Mouse (Mus musculus) ZHBTc4 (cell line): ENCODE measurements around the gene Kirrel3.

Source experiments
- DNase-seq: peaks from one replicate; pipeline ENCODE4 v3.0.0-alpha.2; 2011; ENCODE audit warnings: low read depth, low spot score

The Kirrel3 gene

GRCm38 (mm10) chr9:34593889-34594288 is 108.2 kb downstream of the Kirrel3 start:
- no peak for DNase-seq

- DNase-seq = no peak
Observed at GRCm38 (mm10) chr9:34600326-34600725, 114.6 kb downstream of the Kirrel3 start.

DNA sequence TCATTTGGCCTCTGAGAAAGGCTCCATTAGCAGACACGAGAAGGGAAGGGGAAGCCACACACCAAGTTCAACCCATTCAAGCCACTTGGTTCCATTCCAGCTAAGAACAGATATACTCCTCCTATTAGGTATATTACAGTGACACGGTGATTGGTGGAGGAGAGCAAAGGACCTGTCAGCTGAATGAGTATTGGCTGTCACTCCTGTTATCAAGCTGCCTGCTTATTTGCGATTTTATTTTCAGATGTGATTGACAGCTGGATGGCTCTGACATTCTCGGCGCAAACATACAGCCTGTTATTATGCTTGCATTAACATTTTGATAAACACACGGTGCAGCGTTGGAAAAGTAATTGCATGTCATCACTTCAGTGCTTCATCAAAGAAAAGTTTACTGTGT is 118.1 kb downstream of the Kirrel3 start:
- DNase-seq = no peak

- DNase-seq = no peak
Observed at GRCm38 (mm10) chr9:34604931-34605330, 119.2 kb downstream of the Kirrel3 start.

GRCm38 (mm10) chr9:34605486-34605885 is 119.8 kb downstream of the Kirrel3 start:
- DNase-seq = no peak

- DNase-seq = no peak
Observed at GRCm38 (mm10) chr9:34607976-34608375, 122.3 kb downstream of the Kirrel3 start.

DNA sequence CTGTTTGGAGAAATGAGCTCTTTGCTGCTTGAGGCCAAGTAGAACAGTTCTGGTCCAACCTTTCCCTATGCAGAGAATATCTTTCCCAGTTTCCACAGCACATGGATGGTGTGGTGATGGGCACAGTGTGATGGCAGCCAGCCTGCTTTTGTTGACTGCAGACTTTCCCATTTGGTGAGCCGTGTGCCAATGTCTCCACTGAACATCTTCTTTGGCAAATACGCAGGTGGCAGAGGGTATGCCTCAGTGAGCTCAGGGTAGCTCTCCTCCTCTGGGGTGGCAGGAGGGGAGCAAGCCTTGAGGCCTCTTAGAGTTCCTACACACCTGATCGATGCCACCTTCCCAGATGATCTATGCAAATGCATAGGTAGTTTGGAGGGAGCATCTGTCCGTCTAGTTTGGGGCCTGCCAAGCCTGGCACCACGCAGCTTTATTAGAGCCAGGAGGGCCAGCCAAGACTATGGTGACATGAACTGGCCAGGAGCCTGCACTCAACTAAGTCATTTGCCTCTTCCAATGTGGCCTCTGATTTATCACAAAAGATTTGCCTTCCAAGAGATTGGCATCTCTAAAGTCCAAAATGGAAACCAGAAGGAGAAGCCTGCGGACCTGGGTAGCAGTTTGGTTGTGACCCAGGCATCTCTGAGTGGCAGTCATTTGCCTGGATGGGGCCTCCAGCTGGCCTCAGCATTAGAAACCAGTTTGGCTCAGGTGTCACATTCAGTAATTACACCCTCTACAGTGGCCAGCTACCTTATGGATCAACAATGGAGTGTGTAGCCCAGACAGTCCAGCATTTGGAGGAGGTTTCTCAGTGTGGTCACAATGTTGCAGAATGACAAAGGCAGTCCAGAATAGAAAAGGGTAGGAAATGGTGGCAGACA is 127.4 kb downstream of the Kirrel3 start:
- DNase-seq = no peak

DNA sequence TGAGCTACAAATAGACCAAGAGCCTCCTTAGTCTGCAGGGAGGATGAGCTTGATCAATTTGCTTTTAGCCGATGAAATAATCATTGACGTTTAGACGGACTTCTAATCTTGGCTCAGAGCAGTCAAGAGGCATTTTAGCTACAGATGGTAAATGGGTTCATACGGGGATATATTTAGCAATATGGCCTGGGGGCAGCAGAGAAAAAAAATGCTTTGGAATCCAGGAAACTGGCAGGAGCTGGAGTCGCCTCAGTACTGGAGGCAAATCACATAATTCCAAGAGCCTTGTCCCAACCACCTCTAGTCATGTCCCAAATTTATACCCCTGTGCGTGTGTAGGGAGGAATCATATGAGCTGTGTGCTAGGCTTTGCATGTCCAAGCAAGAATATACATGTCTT is 132.4 kb downstream of the Kirrel3 start:
- DNase-seq = no peak

GRCm38 (mm10) chr9:34619913-34620312 is 134.2 kb downstream of the Kirrel3 start:
- DNase-seq = no peak

DNA sequence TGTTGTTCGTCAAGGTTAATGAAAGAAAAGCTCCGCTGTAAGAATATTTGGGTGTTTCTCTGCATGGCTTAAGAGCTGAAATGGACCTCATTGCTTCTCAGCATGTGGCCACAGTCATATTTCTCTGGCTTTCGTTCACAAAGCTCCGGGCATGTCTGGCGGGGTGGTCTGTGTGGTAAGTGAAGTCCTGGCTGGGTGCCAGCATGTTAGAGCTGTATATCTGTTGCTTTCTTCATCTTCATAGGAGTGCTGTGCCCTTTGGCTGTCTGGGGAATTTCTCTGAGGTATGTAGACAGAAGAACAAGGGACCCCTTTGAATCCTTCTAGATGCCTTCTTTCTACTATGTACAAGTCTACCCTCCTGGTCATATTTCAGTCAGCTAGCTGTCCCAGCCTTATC is 137.8 kb downstream of the Kirrel3 start:
- DNase-seq = no peak

DNA sequence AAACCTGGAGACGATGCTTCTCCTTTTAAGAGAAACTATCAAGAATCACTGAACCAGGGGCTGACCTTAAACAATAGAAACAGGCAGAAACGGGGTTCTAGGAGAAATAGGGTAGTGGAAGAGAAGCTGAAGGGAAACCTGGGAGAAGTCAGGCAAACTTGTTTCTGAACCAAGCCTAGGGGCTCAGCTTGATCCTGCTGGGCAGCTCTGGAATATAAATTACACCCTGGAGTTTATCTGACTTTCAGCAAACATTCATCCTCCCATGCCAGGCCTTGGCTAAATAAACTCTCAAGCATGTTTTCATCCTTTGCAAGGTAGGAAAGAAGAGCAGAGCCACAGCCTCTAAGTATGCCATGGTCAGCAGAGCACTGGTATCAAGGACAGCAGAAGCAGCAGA is 138.3 kb downstream of the Kirrel3 start:
- DNase-seq = no peak

DNA sequence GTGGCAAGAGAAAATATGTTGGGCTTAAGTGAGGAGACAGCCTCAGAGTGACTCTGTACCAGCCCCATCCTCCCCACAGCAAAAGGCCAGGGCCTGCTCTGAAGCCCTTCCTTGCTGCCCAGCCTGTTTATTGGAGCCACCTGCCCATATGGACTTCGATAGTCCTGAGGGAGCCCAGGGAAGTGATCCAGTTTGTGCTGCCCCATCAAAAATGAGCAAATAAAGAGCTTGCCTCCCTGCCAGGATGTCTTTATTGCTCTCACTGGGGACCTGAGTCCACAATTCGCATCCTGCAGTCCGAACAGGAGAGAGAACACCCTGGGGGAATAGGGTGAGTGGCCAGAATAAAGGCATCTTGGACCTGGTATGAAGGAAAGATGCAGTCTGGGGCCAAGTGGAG is 143.1 kb downstream of the Kirrel3 start:
- no peak for DNase-seq

DNA sequence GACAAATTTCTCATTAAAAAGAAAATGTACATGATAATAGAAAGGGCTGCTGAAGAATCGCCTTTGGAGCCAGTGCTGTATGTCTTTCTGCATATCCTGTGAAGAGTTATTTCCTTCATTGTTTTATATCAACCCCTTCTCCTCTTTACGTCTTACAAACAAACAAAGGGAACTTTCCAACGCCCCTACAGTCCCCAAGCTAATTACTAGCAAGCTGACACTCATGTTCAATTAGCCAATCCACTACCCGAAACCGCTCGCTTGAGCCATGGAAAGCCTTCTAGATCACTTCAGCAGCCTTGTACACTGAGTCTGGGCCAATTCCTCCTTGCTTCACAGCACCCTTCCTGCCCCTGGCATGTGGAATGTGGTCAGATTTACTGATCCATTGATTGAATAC is 150.0 kb downstream of the Kirrel3 start:
- DNase-seq = peak; percentile 27

DNA sequence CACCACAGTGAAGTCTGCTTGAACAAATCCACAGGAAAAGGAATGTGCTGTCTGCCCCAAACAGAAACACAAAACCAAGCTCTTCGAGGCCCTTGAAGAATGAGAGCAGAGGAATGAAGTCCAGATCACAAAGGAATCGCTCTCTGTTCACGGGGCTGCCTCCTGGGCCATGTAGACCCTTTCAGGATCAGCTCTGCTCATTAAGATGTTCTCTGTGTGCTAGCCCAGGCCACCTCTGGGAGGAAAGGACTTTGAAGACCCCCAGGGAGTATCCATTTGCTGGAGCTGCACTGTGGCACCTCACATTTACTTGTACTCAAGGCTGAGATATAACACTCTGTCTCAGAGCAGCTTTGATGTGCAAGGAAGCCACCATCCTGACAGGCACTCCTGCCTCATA is 158.2 kb downstream of the Kirrel3 start:
- no peak for DNase-seq

DNA sequence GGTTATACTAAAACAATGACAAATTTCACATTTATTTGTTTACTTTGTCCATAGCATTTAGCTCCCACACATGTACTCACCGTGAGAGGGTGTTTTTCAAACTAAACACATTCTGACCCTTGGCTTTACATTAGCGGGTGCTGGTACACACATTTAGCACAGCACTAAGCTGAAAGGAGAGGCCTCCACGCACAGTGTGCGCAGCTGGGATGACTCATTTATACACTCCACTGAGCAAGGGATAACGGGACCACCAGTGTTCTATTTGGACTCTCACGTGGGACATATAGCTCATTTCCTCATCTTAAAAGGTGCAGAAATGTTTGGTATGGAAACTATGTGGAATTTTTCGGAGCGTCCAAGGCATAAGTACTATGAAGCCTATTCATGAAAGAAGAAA is 158.7 kb downstream of the Kirrel3 start:
- DNase-seq = no peak

DNA sequence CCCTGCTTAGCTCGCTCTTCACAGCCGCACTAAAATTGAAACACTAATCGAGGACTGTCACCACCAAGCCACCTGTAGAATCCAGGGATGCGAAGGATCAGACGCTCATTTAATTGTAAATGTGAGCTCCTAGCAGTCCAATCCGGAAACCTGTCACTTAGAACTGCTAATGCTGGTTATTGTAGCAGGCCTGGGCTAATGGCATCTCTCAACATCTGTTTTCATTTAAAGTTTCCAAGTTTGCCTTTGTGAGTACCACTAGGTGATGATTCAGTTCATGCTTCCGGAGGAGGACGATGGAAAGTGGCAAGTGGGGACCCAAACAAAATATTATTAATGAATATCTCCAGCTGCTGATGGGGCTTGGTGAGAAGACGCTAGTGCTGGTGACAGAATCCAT is 161.1 kb downstream of the Kirrel3 start:
- no peak for DNase-seq

DNA sequence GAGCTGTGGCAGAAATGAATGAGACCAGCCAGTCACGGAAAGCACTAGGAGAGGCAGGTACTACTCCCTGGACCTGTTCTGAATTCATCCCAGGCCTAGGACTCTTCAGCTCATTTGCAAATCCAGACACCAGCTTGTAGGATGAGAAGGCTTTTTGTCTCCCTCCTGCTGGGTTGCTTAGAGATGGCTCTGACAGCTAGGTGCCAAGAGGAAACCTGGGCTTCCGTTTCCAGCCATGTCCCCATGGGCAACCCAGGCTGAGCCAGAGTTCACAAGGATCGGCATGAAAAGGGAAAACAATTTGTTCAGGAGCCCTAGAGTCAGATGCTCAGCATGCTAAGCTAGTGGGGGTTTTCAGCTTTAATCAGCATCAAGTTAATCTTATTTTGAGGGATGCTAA is 166.6 kb downstream of the Kirrel3 start:
- no peak for DNase-seq

DNA sequence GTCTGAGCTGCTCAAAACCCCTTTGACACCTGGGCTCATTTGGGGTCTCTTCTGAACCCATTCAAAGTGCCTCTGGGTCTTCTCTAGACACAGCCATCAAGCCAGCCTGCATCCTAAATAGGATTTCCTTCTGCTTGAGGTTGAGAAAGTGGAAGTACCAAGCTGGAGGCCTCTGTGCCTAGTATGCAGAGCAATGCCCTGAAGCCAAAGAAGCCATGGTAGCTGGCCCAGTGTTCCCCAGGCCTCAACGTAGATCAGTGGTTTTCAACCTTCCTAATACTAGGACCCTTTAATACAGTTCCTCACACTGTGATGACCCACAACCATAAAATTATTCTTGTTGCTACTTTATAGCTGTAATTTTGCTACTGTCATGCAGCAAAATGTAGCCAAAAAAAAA is 167.4 kb downstream of the Kirrel3 start:
- no peak for DNase-seq

DNA sequence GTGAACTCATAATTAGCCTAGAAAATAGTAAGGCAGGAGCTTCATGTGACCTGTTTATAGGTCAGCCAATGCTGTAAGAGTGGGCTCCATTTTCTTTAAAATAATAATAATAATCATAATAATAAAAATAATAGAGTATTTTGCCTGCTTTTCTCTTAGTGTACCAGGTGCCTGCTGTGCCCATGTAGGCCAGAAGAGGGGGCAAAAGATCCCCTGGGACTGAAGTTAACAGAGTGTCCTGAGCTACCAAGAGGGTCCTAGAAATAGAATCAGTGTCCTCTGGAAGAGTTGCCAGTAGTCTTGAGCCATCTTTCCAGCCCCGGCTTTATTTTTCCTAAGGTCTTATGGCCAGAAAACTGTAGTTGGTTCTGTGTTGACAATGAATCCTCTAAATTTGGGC is 174.9 kb downstream of the Kirrel3 start:
- peak; percentile 16 for DNase-seq

GRCm38 (mm10) chr9:34663412-34663811 is 177.7 kb downstream of the Kirrel3 start:
- DNase-seq = no peak

DNA sequence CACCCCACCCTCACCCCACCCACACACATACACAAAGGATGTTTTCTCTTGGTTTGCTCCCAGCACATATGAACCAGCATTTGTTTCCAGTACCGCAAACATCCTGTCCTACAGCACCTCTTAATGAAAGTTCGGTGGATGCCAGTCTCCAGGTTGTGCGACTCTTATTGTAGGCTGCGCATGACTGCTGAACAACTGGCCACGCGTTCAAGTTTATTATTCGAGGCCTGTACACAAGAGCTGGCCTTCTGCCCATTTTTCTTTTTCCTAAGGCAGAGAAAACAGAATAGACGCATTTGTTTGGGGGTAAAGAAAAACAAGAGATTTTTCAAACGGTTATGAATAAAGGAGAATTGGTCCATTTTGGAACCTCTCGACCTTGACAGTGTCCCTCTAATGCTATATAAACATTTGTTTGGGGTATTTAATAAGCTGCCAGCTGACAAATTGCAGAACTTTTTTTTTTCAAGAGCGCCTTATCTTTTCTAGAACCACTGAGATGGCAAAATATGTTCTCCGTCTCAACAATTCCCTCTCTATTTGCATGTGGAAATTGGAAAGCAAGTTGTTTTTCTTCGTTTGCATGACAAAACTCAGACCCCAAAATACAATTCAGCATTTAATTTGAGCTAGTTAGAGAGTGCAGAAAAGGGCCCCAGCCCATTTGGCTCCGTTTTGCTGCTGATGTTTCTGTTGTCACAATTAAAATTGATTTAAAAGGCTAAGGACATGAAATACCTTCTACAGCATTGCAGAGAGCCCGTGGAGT is 179.9 kb downstream of the Kirrel3 start:
- no peak for DNase-seq

GRCm38 (mm10) chr9:34667182-34667581 is 181.5 kb downstream of the Kirrel3 start:
- no peak for DNase-seq

DNA sequence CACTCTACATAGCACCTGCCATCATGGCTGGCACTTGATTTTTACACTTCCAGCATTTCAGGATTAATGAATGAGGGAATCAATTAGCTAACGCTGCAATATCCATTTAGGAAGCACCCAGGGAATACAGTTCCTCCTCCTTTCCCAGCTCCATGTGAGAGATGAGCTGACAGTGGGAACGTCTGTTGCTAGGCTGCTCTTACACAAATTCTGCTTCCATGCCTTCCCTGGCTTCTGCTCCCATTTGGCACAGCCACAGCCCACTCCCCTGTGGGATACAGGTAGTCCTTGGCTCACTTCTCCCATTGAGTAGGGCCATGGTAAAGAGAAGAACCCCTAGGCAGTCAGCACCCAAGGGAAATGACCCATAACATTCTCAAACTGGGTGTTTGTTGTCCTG is 185.2 kb downstream of the Kirrel3 start:
- DNase-seq = no peak
